Mouse (Mus musculus): ENCODE measurements around the gene Dcaf10. TPM values are rescaled to one million over a fixed set of nuclear protein-coding genes. Genes with fewer than 3 reads are reported as not detected.
"Not testable (repeated sequence)": the region's sequence is repeated elsewhere in the genome, so short reads cannot be mapped to it uniquely, and the experiment has no call there.

Dcaf10 gene
- total RNA-seq, 1 experiment from 2014 or later = 12.0 TPM

DNA sequence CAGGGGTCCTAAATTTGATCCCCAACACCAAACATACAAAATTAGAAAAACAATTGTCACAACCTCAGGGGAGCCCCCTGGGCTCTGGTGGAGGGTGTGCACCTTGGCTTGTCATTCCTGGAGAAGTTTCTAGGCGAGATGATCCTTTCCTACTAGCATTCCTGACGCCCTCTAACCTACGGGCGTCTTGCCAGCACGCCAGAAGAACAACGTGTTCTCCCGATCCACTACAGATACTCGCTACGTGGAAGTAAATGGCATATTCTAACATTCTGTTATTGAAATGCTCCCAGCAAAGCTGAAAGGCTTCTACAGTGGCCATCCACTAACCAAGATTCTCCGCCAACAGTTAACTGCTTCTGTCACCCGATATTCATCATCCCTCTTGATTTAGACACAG, 50.7 kb downstream of the Dcaf10 start:
- no peak for ATAC-seq (replicated peaks; ENCODE audit: low read depth, poor library complexity, severe bottlenecking)

- ATAC-seq (replicated peaks; ENCODE audit: low read depth, poor library complexity, severe bottlenecking) = peak; percentile 50; the same call in 1 of the 2 replicates
Observed at GRCm38 (mm10) chr4:45392994-45393393, 51.1 kb downstream of the Dcaf10 start.

DNA sequence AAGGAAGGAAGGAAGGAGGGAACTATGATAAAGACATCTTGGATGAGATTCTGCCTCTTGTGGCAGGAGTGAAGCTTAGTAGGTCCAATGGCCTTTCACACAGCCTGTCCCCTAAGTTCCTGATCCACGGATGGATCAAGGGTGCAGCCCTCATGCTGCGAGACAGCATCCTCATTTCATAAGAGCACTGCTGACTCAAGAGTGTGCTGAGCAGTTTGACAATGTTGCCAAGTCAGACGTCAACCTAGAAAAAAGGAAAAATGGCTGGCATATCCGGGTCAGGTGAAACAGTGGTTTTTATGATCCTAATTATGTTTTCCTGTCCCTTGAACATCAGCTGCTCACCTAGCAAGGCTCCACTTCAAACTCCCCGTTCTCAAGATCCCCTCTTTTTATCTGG, 51.8 kb downstream of the Dcaf10 start:
- ATAC-seq (replicated peaks; ENCODE audit: low read depth, poor library complexity, severe bottlenecking) = no peak

- peak; percentile 72 for ATAC-seq (replicated peaks; ENCODE audit: low read depth, poor library complexity, severe bottlenecking)
Observed at GRCm38 (mm10) chr4:45396211-45396610, 54.3 kb downstream of the Dcaf10 start.

GRCm38 (mm10) chr4:45398315-45398714, 56.4 kb downstream of the Dcaf10 start:
- not testable (repeated sequence) for ATAC-seq (replicated peaks; ENCODE audit: low read depth, poor library complexity, severe bottlenecking)

- no peak for ATAC-seq (replicated peaks; ENCODE audit: low read depth, poor library complexity, severe bottlenecking)
Observed at GRCm38 (mm10) chr4:45399421-45400210, 57.7 kb downstream of the Dcaf10 start.

DNA sequence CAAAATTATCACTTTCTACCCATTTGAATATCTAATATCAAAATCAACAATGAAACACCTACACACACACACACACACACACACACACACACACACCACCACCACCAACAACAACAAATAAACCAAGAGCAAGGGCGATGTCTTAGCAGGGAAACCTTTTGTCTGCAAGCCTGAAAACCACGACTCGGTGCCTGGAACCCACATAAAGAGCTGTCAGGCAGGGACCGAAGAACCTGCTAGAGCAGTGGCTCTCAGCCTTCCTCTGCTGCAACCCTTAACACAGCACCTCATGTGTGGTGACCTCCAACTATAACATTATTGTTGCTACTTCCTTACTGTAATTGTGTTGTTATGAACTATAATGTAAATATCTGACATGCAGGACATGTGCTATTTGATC, 60.4 kb downstream of the Dcaf10 start:
- no peak for ATAC-seq (replicated peaks; ENCODE audit: low read depth, poor library complexity, severe bottlenecking)

GRCm38 (mm10) chr4:45402878-45403498, 61.1 kb downstream of the Dcaf10 start:
- peak; percentile 65 for ATAC-seq (replicated peaks; ENCODE audit: low read depth, poor library complexity, severe bottlenecking)

DNA sequence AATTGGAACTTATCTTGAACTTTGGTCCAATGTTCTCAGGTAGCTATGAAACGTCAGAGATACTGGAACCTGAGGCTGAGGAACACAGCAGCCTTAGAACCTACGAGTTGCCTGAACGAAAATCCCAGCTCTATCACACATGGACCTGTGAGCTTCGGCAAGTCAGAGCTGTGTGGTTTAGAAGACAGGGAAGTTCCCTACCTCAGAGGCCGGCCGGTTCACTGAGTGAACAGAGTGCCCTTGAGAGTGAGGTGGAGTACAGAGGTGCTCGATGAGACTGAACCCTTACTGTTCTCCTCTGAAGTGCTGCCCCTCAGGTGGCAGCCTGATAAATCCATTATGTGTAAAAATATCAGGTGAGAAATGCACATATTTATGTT, 61.6 kb downstream of the Dcaf10 start:
- peak; percentile 48 for ATAC-seq (replicated peaks; ENCODE audit: low read depth, poor library complexity, severe bottlenecking)

DNA sequence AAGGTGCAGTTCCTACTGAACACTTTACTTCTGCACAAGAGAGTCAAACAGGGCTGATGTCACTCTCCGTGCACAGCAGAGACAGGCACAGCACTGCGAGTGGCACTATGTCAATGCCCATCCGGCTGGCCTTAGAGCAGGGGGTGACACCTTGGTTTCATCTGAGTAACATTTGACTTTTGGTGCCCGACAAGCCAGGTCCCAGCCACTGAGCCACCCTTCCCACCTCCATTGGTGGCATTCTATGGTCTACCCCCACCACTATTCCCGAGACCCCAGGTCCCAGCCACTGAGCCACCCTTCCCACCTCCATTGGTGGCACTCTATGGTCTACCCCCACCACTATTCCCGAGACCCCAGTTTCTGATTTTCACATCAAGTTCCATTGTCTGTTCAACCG, 62.2 kb downstream of the Dcaf10 start:
- no peak for ATAC-seq (replicated peaks; ENCODE audit: low read depth, poor library complexity, severe bottlenecking)

DNA sequence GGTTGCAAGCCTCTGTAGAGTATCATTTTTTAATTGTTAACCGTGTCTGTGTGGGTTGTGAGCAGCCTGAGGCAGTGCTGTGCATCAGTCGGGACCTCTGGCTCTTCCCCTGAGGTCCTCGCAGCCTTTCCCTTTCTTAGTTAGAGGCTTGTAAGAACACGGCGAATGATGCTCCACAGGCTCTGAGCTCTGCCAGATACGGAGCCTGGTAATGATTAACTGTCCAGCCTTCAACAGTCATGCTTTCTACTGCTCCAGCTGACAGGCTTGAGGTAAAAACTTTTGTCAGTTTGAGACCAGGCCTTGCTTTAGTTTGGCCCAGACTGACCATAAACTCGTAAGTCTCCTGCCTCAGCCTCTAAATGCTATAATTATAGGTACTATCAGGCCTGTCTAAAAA, 63.4 kb downstream of the Dcaf10 start:
- ATAC-seq (replicated peaks; ENCODE audit: low read depth, poor library complexity, severe bottlenecking) = no peak

DNA sequence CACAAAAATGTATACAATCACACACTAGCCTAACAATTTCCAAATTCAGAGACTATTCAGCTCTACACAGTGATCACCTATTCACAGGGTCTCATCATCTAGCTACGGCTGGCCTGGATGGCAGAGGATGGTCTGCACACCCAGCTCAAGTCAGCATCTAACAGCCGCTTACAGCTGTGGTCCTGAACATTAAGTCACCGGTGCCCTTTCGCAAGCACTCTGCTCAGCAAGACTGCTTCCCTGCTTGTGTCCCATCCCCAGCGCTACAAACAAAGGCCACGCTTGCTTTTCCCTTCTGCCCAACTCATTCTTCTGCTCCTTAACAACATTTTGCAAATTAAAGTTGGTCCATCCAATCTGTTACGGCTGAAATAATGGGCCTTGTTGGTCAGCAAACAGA, 64.5 kb downstream of the Dcaf10 start:
- ATAC-seq (replicated peaks; ENCODE audit: low read depth, poor library complexity, severe bottlenecking) = no peak

DNA sequence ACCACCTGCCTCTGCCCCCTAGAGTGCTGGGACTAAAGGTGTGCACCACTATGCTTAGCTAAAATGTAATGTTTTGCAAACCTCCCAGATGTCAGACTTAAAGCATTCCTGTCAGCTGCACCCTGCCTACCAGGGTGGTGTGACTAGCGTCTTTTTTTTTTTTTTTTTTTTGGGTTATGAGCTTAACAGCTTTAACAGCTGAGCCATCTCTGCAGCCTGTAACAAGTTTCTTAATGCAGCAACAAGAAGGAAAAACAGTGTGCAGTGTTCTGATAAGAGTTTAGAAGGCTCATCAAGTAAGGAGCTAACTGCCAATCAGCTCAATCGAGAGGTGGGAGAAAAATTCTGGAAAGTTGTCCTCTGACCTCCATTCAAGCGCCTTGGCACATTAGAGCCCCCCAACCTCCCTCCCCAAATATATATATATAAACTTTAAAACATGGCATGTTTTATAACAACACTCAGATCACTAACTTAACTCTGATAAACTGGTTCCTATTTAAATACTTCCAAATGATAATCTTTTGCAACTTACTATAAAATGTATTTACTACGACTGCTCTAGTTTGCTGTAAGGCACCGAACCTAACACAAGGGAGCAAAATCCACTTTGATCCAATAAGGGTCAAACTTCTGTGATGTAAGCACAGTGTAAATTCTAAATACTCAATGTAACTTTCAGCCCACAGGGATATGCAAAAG, 65.3 kb downstream of the Dcaf10 start:
- ATAC-seq (replicated peaks; ENCODE audit: low read depth, poor library complexity, severe bottlenecking) = no peak

- ATAC-seq (replicated peaks; ENCODE audit: low read depth, poor library complexity, severe bottlenecking) = no peak
Observed at GRCm38 (mm10) chr4:45407703-45408334, 65.9 kb downstream of the Dcaf10 start.

- peak; percentile 83 for ATAC-seq (replicated peaks; ENCODE audit: low read depth, poor library complexity, severe bottlenecking)
Observed at GRCm38 (mm10) chr4:45408427-45409132, 66.7 kb downstream of the Dcaf10 start, which contains the start of gene Slc25a51. TSS of gene Slc25a51 (minus strand) at chr4:45408766.

DNA sequence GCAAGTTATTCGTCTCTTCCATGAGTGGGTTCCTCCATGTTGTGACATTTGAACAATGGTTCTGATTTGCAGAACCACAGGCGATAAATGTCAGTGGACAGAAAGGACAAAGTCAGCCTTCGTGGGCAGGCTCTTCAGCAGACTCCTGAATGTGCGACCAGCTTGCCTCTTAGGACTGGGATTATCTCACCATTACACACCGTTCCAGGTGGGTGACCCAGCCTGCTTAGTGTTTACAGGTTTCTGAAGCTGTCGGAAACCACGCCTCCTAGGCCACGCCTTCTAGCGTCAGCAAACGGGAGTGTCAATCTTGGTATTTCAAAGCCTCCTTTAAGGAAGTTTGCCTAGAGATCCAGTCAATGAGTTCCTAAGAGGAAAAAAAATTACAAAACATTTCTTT, 67.4 kb downstream of the Dcaf10 start:
- peak; percentile 55 for ATAC-seq (replicated peaks; ENCODE audit: low read depth, poor library complexity, severe bottlenecking)

GRCm38 (mm10) chr4:45411181-45411790, 69.4 kb downstream of the Dcaf10 start:
- no peak for ATAC-seq (replicated peaks; ENCODE audit: low read depth, poor library complexity, severe bottlenecking)

GRCm38 (mm10) chr4:45412433-45413192, 70.7 kb downstream of the Dcaf10 start:
- no peak for ATAC-seq (replicated peaks; ENCODE audit: low read depth, poor library complexity, severe bottlenecking)

All from common myeloid progenitor, adult 5-6 weeks (primary cell).